Mouse (Mus musculus) lung, adult 10 weeks (tissue): ENCODE measurements around the gene Fam207a. TPM values are rescaled to one million over a fixed set of nuclear protein-coding genes. Genes with fewer than 3 reads are reported as not detected.

Experiments used
- polyA plus RNA-seq: library from polyadenylated mRNA; stranded (reverse); fragments of 350-450 nt; fragmentation: Illumina TruSeq; extraction: RNeasy Lipid Tissue Mini Kit (QIAGEN cat#74804); gene quantifications from one replicate; pipeline ENCODE4 v1.2.3, GENCODE M21; 2014; ENCODE audit warnings: low read depth, low replicate concordance; ENCODE audit not compliant: insufficient read depth

Gene Fam207a
- polyA plus RNA-seq = 16.8 TPM

DNA sequence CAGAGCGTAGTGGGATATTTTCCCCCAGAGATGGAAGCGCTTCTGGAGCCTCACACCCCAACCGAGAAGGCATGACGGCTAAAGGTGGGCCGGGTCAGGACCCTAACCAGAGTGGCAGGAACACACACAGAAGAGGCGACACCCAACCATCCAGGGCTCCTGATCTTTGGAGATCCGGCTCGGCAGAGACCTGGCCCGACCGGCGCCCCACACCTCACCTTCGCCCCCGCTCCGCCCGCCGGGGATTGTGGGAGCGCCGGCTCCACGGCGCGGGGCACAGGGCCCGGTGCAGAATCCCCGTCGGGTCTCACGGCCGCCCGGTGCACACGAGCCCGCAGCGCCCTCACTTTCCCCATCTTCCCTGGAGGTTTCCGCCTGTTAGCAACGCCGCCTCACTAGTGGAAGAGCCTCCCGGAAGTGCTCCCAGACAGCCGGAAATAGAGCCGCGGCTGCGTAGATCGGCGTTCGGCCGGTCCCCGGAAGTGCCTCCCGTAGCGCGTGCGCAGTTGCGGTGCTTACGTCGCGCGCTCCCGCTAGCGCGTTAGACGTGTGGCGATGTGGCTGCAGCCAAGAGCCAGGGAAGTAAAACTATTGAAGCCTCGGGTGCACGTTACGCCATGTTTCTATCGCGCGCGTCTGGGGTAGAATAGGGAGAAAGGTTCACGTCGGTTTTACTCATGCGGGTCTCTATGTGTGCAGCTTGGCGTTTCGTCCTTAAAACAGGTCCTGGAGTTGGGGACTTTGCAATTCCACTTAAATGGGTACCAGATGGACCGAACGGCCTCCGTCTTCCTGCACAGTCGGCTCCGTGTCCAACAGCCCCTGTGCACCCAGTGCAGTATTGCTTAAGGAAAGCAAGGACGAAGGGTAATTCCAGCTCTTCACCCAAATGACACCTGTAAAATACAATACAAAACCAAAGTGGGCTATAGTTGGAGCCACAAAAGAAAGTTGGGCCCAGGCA, at the start of gene Fam207a:
Gene Fam207a, minus strand, starts transcription at position 401 of the 964 bp plus-strand sequence.

DNA sequence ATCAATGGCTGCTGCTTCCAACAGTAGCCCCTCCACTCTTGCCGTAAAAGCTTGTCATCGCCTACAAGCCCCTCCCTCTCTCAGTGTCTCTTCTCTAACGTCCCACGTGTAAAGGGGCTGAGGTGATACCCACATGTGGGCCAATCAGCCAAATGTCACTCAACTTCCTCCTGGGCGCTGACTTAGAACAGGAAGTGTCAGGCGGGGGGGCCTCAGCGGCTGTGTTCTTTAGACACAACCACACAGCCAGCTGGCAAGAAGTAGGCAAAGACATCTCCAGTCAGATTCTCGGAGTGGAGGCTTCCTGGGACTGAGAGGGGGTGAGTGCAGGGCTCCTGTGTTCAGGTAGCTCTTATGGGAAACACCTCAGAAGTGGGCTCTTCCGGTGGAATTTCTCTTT, 14.6 kb upstream of the Fam207a start, which contains the start of gene Itgb2:
Gene Itgb2, plus strand, starts transcription at position 113 of the 400 bp plus-strand sequence.

Other genes starting within 250 kb of the Fam207a start
- 11.7 TPM for gene Adarb1, start 97.5 kb downstream of the Fam207a start, polyA plus RNA-seq
- 40.3 TPM for gene Itgb2, start 14.5 kb upstream of the Fam207a start, polyA plus RNA-seq
- 165 TPM for gene Pttg1ip, start 65.9 kb upstream of the Fam207a start, polyA plus RNA-seq
- gene Sumo3, start 90.3 kb upstream of the Fam207a start, polyA plus RNA-seq = 119 TPM
- gene Gm49325, start 90.4 kb upstream of the Fam207a start, polyA plus RNA-seq = 1.5 TPM
- gene Ube2g2, start 106.5 kb upstream of the Fam207a start, polyA plus RNA-seq = 44.6 TPM
- gene Tspear, start 170.8 kb upstream of the Fam207a start, polyA plus RNA-seq = not detected
- not detected for gene Gm19402, start 175.0 kb upstream of the Fam207a start, polyA plus RNA-seq
- not detected for gene Gm9508, start 181.4 kb upstream of the Fam207a start, polyA plus RNA-seq
- not detected for gene Gm10272, start 190.8 kb upstream of the Fam207a start, polyA plus RNA-seq
- not detected for gene Gm10024, start 195.7 kb upstream of the Fam207a start, polyA plus RNA-seq
- not detected for gene Gm10142, start 200.0 kb upstream of the Fam207a start, polyA plus RNA-seq
- not detected for gene Krtap12-1, start 204.8 kb upstream of the Fam207a start, polyA plus RNA-seq
- not detected for gene Gm10100, start 210.7 kb upstream of the Fam207a start, polyA plus RNA-seq
- not detected for gene Gm18596, start 226.9 kb upstream of the Fam207a start, polyA plus RNA-seq
- gene Gm9736, start 235.6 kb upstream of the Fam207a start, polyA plus RNA-seq = not detected
- gene Gm3233, start 243.9 kb upstream of the Fam207a start, polyA plus RNA-seq = not detected